ENCODE assay signal across 29 mouse cellular contexts in genomic region chr10:52726674-52727073, GRCm38 (mm10). TPM values are rescaled to one million over a fixed set of nuclear protein-coding genes. Genes with fewer than 3 reads are reported as not detected.
"Had no signal": no experiment of that assay in that cellular context is flagged by ENCODE, and none has a peak within 500 bp of the region (broad histone marks: within the 10 kb centered on the region; RNA-seq: fewer than 3 reads in every experiment).

No protein-coding gene starts in this region.

- ATAC-seq: forebrain, embryonic 13.5 days; forebrain, embryonic 14.5 days; forebrain, embryonic 15.5 days; forebrain, embryonic 16.5 days; forebrain, postnatal 0 days had no signal

- H3K4me2 ChIP-seq: embryonic facial prominence, embryonic 12.5 days; embryonic facial prominence, embryonic 13.5 days; embryonic facial prominence, embryonic 15.5 days; forebrain, embryonic 12.5 days; forebrain, embryonic 13.5 days; forebrain, embryonic 15.5 days had no signal

- H3K36me3 ChIP-seq: embryonic facial prominence, embryonic 10.5 days; embryonic facial prominence, embryonic 12.5 days; embryonic facial prominence, embryonic 13.5 days; embryonic facial prominence, embryonic 15.5 days; forebrain, embryonic 10.5 days; forebrain, embryonic 12.5 days; forebrain, embryonic 15.5 days had no signal

- H3K4me1 ChIP-seq: embryonic facial prominence, embryonic 10.5 days; embryonic facial prominence, embryonic 12.5 days; embryonic facial prominence, embryonic 13.5 days; embryonic facial prominence, embryonic 15.5 days; forebrain, embryonic 10.5 days; forebrain, embryonic 12.5 days; forebrain, embryonic 13.5 days; forebrain, embryonic 15.5 days had no signal

- DNase-seq: cerebellum, adult 2 months; cerebellum, adult 8-10 months; cerebellum, adult 9-10 months; cerebellum, adult 9-11 months; cerebellum, postnatal 10 days; cerebellum, postnatal 14 days; cerebellum, postnatal 25 days; cerebellum, postnatal 36 days; embryo, embryonic 11 days; forebrain, postnatal 0 days; gastrocnemius, adult 2 months; gastrocnemius, postnatal 10 days; gastrocnemius, postnatal 14 days; gastrocnemius, postnatal 25 days; gastrocnemius, postnatal 36 days; heart, adult 11 months; heart, adult 18-20 months; heart, adult 2 months had no signal

- H3K9ac ChIP-seq: embryonic facial prominence, embryonic 12.5 days; embryonic facial prominence, embryonic 13.5 days; embryonic facial prominence, embryonic 15.5 days; forebrain, embryonic 12.5 days; forebrain, embryonic 13.5 days; forebrain, embryonic 15.5 days; forebrain, postnatal 0 days had no signal

- H3K9me3 ChIP-seq: embryonic facial prominence, embryonic 10.5 days; embryonic facial prominence, embryonic 12.5 days; embryonic facial prominence, embryonic 13.5 days; embryonic facial prominence, embryonic 15.5 days; forebrain, embryonic 10.5 days; forebrain, embryonic 12.5 days; forebrain, embryonic 13.5 days; forebrain, embryonic 15.5 days had no signal

- H3K27ac ChIP-seq: embryonic facial prominence, embryonic 10.5 days; embryonic facial prominence, embryonic 12.5 days; embryonic facial prominence, embryonic 13.5 days; embryonic facial prominence, embryonic 15.5 days; forebrain, embryonic 10.5 days; forebrain, embryonic 12.5 days; forebrain, embryonic 13.5 days; forebrain, embryonic 15.5 days; gastrocnemius, adult 2 months; heart, adult 2 months had no signal

- H3K4me3 ChIP-seq: embryonic facial prominence, embryonic 10.5 days; embryonic facial prominence, embryonic 12.5 days; embryonic facial prominence, embryonic 13.5 days; embryonic facial prominence, embryonic 15.5 days; erythroblast, embryonic 14.5 days; forebrain, embryonic 10.5 days; forebrain, embryonic 12.5 days; forebrain, embryonic 13.5 days; forebrain, embryonic 15.5 days; gastrocnemius, adult 2 months; heart, adult 2 months had no signal

- H3K27me3 ChIP-seq: embryonic facial prominence, embryonic 12.5 days; embryonic facial prominence, embryonic 13.5 days; embryonic facial prominence, embryonic 15.5 days; forebrain, embryonic 12.5 days; forebrain, embryonic 13.5 days; forebrain, embryonic 15.5 days had no signal

RNA-seq across cellular contexts. Expression of gene Slc35f1, which starts 36.3 kb away (rescaled TPM):
- polyA plus RNA-seq: erythroblast, embryonic 14.5 days had no signal
